Mouse (Mus musculus) heart, postnatal 0 days (tissue): ENCODE measurements around the gene Fam129c. TPM values are rescaled to one million over a fixed set of nuclear protein-coding genes. Genes with fewer than 3 reads are reported as not detected.

Experiments
- ATAC-seq: fragments of 200-750 bp; cut with Nextera tagmentation; 2 replicates; pipeline ENCODE4 v1.8.0; 2017; ENCODE audit warnings: low read depth, moderate number of reproducible peaks, moderate library complexity; ENCODE audit not compliant: insufficient read depth
- DNase-seq: peaks from one replicate; pipeline ENCODE4 v3.0.0-alpha.2; 2016; ENCODE audit warnings: low spot score
- H3K27ac ChIP-seq: fragments of 300-500 bp; sonication (generic); 2 replicates; pipeline ENCODE4 v1.5.1; 2014; ENCODE audit warnings: low read depth, mild to moderate bottlenecking
- H3K27me3 ChIP-seq: fragments of 300-500 bp; sonication (generic); 2 replicates; pipeline ENCODE4 v1.6.1; 2014; ENCODE audit warnings: low read length, mixed read lengths; ENCODE audit not compliant: control insufficient read depth, insufficient read depth
- H3K36me3 ChIP-seq: fragments of 300-500 bp; sonication (generic); replicated peaks from 2 replicates; pipeline ENCODE4 v1.6.1; 2014; ENCODE audit warnings: low read length, mixed read lengths; ENCODE audit not compliant: control insufficient read depth, insufficient read depth
- H3K4me1 ChIP-seq: fragments of 300-500 bp; sonication (generic); 2 replicates; pipeline ENCODE4 v1.6.1; 2014; ENCODE audit warnings: antibody characterized with exemption; ENCODE audit not compliant: control insufficient read depth, insufficient read depth
- H3K4me2 ChIP-seq: fragments of 300-500 bp; sonication (generic); 2 replicates; pipeline ENCODE4 v1.6.1; 2014; ENCODE audit warnings: low read depth, mild to moderate bottlenecking, low read length, moderate library complexity
- H3K4me3 ChIP-seq: fragments of 300-500 bp; sonication (generic); 2 replicates; pipeline ENCODE4 v1.5.1; 2014; ENCODE audit warnings: low read depth, low read length
- H3K9ac ChIP-seq: fragments of 300-500 bp; sonication (generic); replicated peaks from 2 replicates; pipeline ENCODE4 v1.6.1; 2014; ENCODE audit warnings: low read depth, low read length, mixed read lengths
- H3K9me3 ChIP-seq: fragments of 300-500 bp; sonication (generic); replicated peaks from 2 replicates; pipeline ENCODE4 v1.6.1; 2016; ENCODE audit warnings: low read length; ENCODE audit not compliant: control insufficient read depth
- CTCF ChIP-seq: IDR thresholded peaks from 2 replicates; pipeline ENCODE4 v1.5.1; 2016; ENCODE audit warnings: antibody characterized with exemption, control low read depth, low read depth
- EP300 ChIP-seq: IDR thresholded peaks from 2 replicates; pipeline ENCODE4 v1.6.1; 2016; ENCODE audit warnings: antibody characterized with exemption, low read depth
- WGBS: fragments of 180-500 bp; shearing (Covaris S2); extraction: QIAGEN DNeasy Blood & Tissue Kit; methylation state at CpG from one replicate; pipeline ENCODE4 v1.1.7; 2014; 5-methylcytosine and 5-hydroxymethylcytosine counted together
- polyA plus RNA-seq: library from polyadenylated mRNA; unstranded; fragments of >200 nt; fragmentation: Nextera tagmentation; extraction: Ambion mirVana; gene quantifications from 2 replicates; pipeline ENCODE4 v1.2.1, GENCODE M21; 2015
- total RNA-seq: library from RNA; depleted of rRNA; stranded (reverse); fragments of >200 nt; gene quantifications from 2 replicates; pipeline ENCODE4 v1.2.3, GENCODE M21; 2014; ENCODE audit warnings: low replicate concordance

Gene Fam129c
- total and polyA plus RNA-seq, 2 experiments from 2014 or later = 0.59 to 12.6 TPM

DNA sequence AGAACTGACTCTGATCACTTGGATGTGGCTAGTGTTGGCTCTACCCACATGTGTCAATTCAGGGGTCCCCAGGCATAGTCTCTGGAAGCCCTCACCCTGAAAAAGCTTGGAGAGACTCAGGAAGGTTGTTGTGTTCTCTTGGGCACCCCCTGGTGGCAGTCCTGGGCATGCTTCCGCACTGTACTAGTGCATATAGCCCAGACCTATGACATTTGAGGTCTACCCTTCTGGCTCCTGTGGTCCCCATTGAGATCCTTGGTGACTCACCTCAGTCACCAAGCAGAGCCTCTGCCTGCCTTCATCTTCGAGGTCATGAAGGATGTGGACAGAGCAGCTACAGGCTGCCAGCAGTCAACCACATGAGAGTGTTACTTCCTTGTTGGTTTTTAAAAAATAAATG, 10.6 kb upstream of the Fam129c start:
- ATAC-seq (no peak), DNase-seq (no peak)
- Histone ChIP-seq H3K4me1 (0 out of 2 replicates have a peak, but pooled peaks cover 6% of the 10 kb centered on the region), H3K27ac (no peak overlapping the region), H3K27me3 (no peaks in the 10 kb centered on the region), H3K9ac (no peak overlapping the region), H3K4me2 (no peak overlapping the region), H3K9me3 (no peaks in the 10 kb centered on the region), H3K36me3 (peaks cover 29% of the 10 kb centered on the region), H3K4me3 (no peak overlapping the region)
- no peak for TF ChIP-seq EP300
- TF ChIP-seq CTCF = peak; percentile 56
- 86% methylated on average over 2 of the region's 2 CpGs for WGBS

DNA sequence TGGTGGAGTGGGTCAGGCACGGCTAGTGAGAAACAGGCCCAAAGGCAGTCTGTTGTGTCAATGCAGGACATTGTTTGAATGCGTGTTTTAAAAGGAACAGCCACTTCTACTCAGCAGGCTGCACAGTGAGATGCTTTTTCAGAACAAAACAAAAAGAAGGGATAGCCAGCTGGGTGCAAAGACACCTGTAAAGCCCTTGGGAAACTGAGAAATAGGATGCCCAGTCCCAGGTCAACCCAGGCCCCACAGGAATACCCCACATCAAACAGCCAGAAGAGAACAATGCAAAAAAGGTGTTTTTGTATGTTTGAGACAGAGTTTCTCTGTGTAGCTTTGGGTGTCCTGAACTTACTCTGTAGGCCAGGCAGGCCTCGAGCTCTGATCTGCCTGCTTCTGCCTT, 8.7 kb upstream of the Fam129c start:
- H3K9ac ChIP-seq = no peak overlapping the region
- H3K4me3 ChIP-seq = no peak overlapping the region
- H3K9me3 ChIP-seq = no peaks in the 10 kb centered on the region
- WGBS = 77% methylated on average over 3 of the region's 3 CpGs
- H3K4me2 ChIP-seq = no peak overlapping the region
- no peaks in the 10 kb centered on the region for H3K27me3 ChIP-seq
- no peak for TF ChIP-seq CTCF
- no peak for TF ChIP-seq EP300
- peaks cover 25% of the 10 kb centered on the region for H3K36me3 ChIP-seq
- peaks cover 18% of the 10 kb centered on the region for H3K4me1 ChIP-seq
- ATAC-seq (no peak), DNase-seq (no peak)
- no peak overlapping the region for H3K27ac ChIP-seq

DNA sequence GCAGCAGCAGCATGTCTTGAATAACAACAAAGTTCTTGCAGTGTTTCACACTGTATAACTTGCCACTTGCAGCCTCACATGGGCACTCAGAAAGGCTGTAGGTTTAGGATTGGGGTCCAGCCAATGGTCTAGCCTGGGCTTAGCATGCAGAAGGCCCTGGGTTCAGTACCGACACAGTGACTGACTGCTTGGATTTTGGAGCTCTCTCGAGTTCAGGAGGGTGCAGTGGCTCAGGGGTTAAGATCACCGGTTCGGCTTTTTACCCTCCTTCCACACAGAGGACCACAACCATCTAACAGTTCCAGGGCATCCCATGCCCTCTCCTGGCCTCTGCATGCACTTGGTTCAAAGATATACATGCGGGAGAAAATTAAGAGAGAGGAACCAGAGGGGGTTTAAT, 6.4 kb upstream of the Fam129c start:
- ATAC-seq = no peak
- peak overlapping the region; percentile 74 for H3K4me3 ChIP-seq

DNA sequence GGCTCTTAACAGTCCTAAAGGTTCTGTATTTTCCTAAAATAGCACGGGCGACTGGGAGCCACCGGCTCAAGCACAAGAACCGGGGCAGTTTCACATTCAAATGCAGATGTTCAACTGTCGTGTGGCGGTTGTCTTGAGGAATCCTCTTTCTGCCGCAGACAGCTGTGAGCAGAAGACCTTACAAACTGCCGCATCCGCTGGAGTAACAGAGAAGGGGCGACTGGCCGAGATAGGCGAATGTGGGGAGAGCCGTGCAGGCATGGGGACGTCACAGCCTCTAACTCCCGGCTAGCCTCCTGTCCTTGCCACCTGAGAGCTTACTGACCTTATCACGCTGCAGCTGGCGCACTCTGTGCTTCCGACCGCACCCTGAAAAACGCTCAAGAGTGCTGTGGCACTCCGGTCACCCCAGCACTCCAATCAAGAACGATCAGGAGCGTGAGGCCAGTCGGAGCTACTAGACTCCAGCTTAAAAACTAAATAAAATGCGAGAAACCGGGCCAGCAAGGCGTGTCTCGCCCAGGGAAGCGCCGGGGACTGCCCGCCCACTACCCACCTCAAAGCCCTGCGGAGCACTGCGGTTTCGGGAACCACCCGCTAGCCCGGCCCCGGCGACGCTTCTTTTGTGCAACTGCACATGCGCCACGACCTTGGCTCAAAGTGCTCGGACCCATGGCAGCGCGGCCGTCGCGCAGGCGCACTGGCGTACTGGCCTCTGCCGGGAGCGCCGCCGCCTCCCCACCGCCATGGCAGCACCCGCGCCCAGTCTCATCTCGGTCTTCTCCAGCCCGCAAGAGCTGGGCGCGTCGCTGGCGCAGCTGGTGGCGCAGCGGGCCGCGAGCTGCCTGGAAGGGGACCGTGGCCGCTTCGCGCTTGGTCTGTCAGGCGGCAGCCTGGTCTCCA, 5.7 kb upstream of the Fam129c start, which contains the start of gene Pgls:
Pgls (plus strand) TSS at position 706 of the 903 bp plus-strand sequence.
- H3K4me3 ChIP-seq = peak within 1 kb of the TSS; percentile 74
- DNase-seq (peak; percentile 92), ATAC-seq (peak; percentile 86)
- H3K4me1 ChIP-seq = peaks cover 18% of the 10 kb centered on the region
- TF ChIP-seq EP300 (no peak; the same call in 1 of the 2 replicates), CTCF (no peak)
- H3K4me2 ChIP-seq = peak within 1 kb of the TSS; percentile 89
- H3K27ac ChIP-seq = peak within 1 kb of the TSS; percentile 98
- H3K27me3 ChIP-seq = no peaks in the 10 kb centered on the region
- no peaks in the 10 kb centered on the region for H3K36me3 ChIP-seq
- WGBS = under 1% methylated on average over 69 of the region's 71 CpGs
- peak within 1 kb of the TSS; percentile 82 for H3K9ac ChIP-seq
- no peaks in the 10 kb centered on the region for H3K9me3 ChIP-seq

More for the DNA sequence above, 6.4 kb upstream of the Fam129c start:
- Histone ChIP-seq H3K4me2 (peak overlapping the region; percentile 89), H3K4me1 (peaks cover 18% of the 10 kb centered on the region), H3K27me3 (no peaks in the 10 kb centered on the region), H3K36me3 (peaks cover 3% of the 10 kb centered on the region), H3K9ac (peak overlapping the region; percentile 82), H3K9me3 (no peaks in the 10 kb centered on the region), H3K27ac (peak overlapping the region; percentile 98)
- DNase-seq = no peak
- TF ChIP-seq CTCF (no peak), EP300 (no peak)
- WGBS = 26% methylated on average over 5 of the region's 5 CpGs

DNA sequence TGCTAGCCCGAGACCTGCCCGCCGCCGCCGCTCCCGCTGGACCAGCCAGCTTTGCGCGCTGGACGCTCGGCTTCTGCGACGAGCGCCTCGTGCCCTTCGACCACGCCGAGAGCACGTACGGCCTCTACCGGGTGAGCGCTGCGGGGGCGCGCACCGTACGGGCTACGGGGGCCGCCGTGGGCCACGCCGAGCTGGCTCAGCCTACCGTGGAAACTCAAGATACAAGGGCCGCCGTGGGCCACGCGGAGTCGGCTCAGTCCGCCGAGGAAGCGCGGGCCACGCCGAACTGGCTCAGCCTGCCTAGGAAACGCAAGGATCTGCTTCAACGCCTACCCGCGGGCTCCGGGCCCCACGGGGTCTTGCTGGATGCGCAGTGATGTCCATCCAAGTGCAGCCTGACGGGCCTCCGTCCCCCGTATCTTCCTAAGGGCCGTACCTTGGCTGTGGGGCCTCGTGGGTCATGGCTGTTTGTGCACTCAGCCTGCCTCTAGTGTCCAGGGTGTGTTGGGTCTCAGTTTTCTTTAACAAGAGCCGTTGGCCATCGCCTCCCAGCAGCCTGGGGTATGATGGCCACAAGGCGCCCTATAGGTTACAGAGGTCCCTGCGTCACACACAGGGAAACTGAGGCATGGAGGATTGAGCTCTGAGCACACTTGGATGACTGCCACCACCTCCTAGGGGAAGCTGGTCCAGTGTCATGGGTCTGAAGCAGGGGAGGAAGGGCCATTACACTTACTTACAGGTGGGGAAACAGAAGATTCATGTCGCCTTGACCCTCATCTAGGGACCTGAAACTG, 4.9 kb upstream of the Fam129c start:
- peak overlapping the region; percentile 74 for H3K4me3 ChIP-seq
- no peaks in the 10 kb centered on the region for H3K9me3 ChIP-seq
- H3K36me3 ChIP-seq = no peaks in the 10 kb centered on the region
- peak overlapping the region; percentile 98 for H3K27ac ChIP-seq
- H3K4me1 ChIP-seq = peaks cover 18% of the 10 kb centered on the region
- TF ChIP-seq CTCF = 0 out of 2 replicates have a peak, but pooled peaks have one; percentile 6
- no peak for TF ChIP-seq EP300
- peak overlapping the region; percentile 82 for H3K9ac ChIP-seq
- peak; percentile 81 for ATAC-seq
- H3K4me2 ChIP-seq = peak overlapping the region; percentile 89
- DNase-seq = peak; percentile 63
- WGBS = 4% methylated on average over 60 of the region's 60 CpGs
- no peaks in the 10 kb centered on the region for H3K27me3 ChIP-seq
